Mouse (Mus musculus) MEL (cell line): Measurements from ENCODE around the gene Hikeshi. TPM values are rescaled to one million over a fixed set of nuclear protein-coding genes. Genes with fewer than 3 reads are reported as not detected.

Experiments
- DNase-seq: peaks from one replicate; pipeline ENCODE4 v3.0.0; 2011; ENCODE audit warnings: low read depth, low spot score
- H3K27ac ChIP-seq: 2 replicates; pipeline ENCODE4 v1.5.1; 2012; ENCODE audit warnings: low read depth, mild to moderate bottlenecking, control low read depth, low read length, moderate library complexity; ENCODE audit not compliant: control insufficient read depth
- H3K27me3 ChIP-seq, 2 experiments: fragments of 150-350 bp in 1 of 2; sonication (generic) in 1 of 2; 2 replicates each; pipeline ENCODE4 v1.6.1; 2012; ENCODE audit warnings: low read length in 2 of 2, mild to moderate bottlenecking in 2 of 2, improper control_type of control experiment in 1 of 2, moderate library complexity in 1 of 2; ENCODE audit not compliant: insufficient read depth in 2 of 2, control insufficient read depth in 1 of 2
- H3K36me3 ChIP-seq, 2 experiments: 2 replicates each; pipeline ENCODE4 v1.6.1; 2012 to 2014; ENCODE audit warnings: low read length in 2 of 2, improper control_type of control experiment in 1 of 2, inconsistent platforms in 1 of 2, mild to moderate bottlenecking in 1 of 2; ENCODE audit not compliant: insufficient read depth in 2 of 2, control insufficient read depth in 1 of 2
- H3K4me1 ChIP-seq, 2 experiments: fragments of 150-350 bp in 1 of 2; sonication (generic) in 1 of 2; 2 replicates each; pipeline ENCODE4 v1.6.1; 2012; ENCODE audit warnings: low read length in 2 of 2, improper control_type of control experiment in 1 of 2, mild to moderate bottlenecking in 1 of 2; ENCODE audit not compliant: insufficient read depth in 2 of 2, control insufficient read depth in 1 of 2
- H3K4me3 ChIP-seq, 2 experiments: fragments of 150-350 bp in 1 of 2; sonication (generic) in 1 of 2; 2 replicates each; pipeline ENCODE4 v1.5.1; 2012; ENCODE audit warnings: low read depth in 2 of 2, low read length in 2 of 2, mild to moderate bottlenecking in 2 of 2, moderate library complexity in 2 of 2, control low read depth in 1 of 2, improper control_type of control experiment in 1 of 2; ENCODE audit not compliant: control insufficient read depth in 1 of 2, insufficient read depth in 1 of 2
- H3K79me2 ChIP-seq: 2 replicates; pipeline ENCODE4 v1.6.1; 2012; ENCODE audit warnings: mild to moderate bottlenecking, low read length, moderate library complexity; ENCODE audit not compliant: control insufficient read depth, poor library complexity, insufficient read depth
- H3K9ac ChIP-seq: 2 replicates; pipeline ENCODE4 v1.6.1; 2012; ENCODE audit warnings: low read depth, mild to moderate bottlenecking, control low read depth, low read length, moderate library complexity; ENCODE audit not compliant: control insufficient read depth, poor library complexity, severe bottlenecking
- H3K9me3 ChIP-seq: fragments of 150-350 bp; sonication (generic); replicated peaks from 2 replicates; pipeline ENCODE4 v1.6.1; 2012; ENCODE audit warnings: mild to moderate bottlenecking, low read length, improper control_type of control experiment, moderate library complexity; ENCODE audit not compliant: insufficient read depth
- BHLHE40 ChIP-seq: IDR thresholded peaks from 2 replicates; pipeline ENCODE4 v1.6.1; 2012; ENCODE audit warnings: low read depth, mild to moderate bottlenecking, inconsistent platforms, low read length, improper control_type of control experiment, borderline replicate concordance
- CHD2 ChIP-seq: IDR thresholded peaks from 2 replicates; pipeline ENCODE4 v1.6.1; 2011; ENCODE audit warnings: low read length, improper control_type of control experiment
- CTCF ChIP-seq, 3 experiments: IDR thresholded peaks in 2 of 3; conservative IDR thresholded peaks in 1 of 3; 2 replicates each; pipeline ENCODE4 v1.5.1; 2011 to 2012; ENCODE audit warnings: low read length in 3 of 3, low read depth in 2 of 3, mild to moderate bottlenecking in 2 of 3, improper control_type of control experiment in 1 of 3, inconsistent platforms in 1 of 3, mixed read lengths in 1 of 3, moderate library complexity in 1 of 3; ENCODE audit not compliant: control insufficient read depth in 1 of 3, insufficient read depth in 1 of 3, poor library complexity in 1 of 3, severe bottlenecking in 1 of 3
- ELF1 ChIP-seq: IDR thresholded peaks from 2 replicates; pipeline ENCODE4 v1.6.1; 2014; ENCODE audit warnings: low read depth, mild to moderate bottlenecking, inconsistent platforms, low read length, improper control_type of control experiment, moderate library complexity
- ETS1 ChIP-seq: IDR thresholded peaks from 2 replicates; pipeline ENCODE4 v1.6.1; 2012; ENCODE audit warnings: low read depth, mild to moderate bottlenecking, inconsistent platforms, low read length, improper control_type of control experiment, moderate library complexity
- GATA1 ChIP-seq: IDR thresholded peaks from 2 replicates; pipeline ENCODE4 v1.6.1; 2011; ENCODE audit warnings: low read depth, low read length, improper control_type of control experiment
- HCFC1 ChIP-seq: IDR thresholded peaks from 2 replicates; pipeline ENCODE4 v1.6.1; 2012; ENCODE audit warnings: low read depth, mild to moderate bottlenecking, inconsistent platforms, low read length, improper control_type of control experiment, moderate library complexity
- JUND ChIP-seq: IDR thresholded peaks from 2 replicates; pipeline ENCODE4 v1.6.1; 2011; ENCODE audit warnings: low read depth, mild to moderate bottlenecking, improper control_type of control experiment, low read length
- KAT2A ChIP-seq: conservative IDR thresholded peaks from 2 replicates; pipeline ENCODE4 v1.6.1; 2012; ENCODE audit warnings: low read depth, low read length, improper control_type of control experiment, inconsistent platforms
- MXI1 ChIP-seq: IDR thresholded peaks from 2 replicates; pipeline ENCODE4 v1.6.1; 2011; ENCODE audit warnings: mild to moderate bottlenecking, low read depth, low read length, improper control_type of control experiment
- POLR2A ChIP-seq, 2 experiments: IDR thresholded peaks; 2 replicates each; pipeline ENCODE4 v1.6.1; 2011 to 2012; ENCODE audit warnings: low read length in 2 of 2, mild to moderate bottlenecking in 2 of 2, control low read depth in 1 of 2, improper control_type of control experiment in 1 of 2, low read depth in 1 of 2, moderate library complexity in 1 of 2; ENCODE audit not compliant: control insufficient read depth in 1 of 2, insufficient read depth in 1 of 2, poor library complexity in 1 of 2
- RAD21 ChIP-seq: IDR thresholded peaks from 2 replicates; pipeline ENCODE4 v1.6.1; 2011; ENCODE audit warnings: mild to moderate bottlenecking, low read depth, low read length, improper control_type of control experiment
- SMC3 ChIP-seq: IDR thresholded peaks from 2 replicates; pipeline ENCODE4 v1.6.1; 2011; ENCODE audit warnings: low read depth, low read length, improper control_type of control experiment
- TAL1 ChIP-seq: IDR thresholded peaks from 2 replicates; pipeline ENCODE4 v1.6.1; 2012; ENCODE audit warnings: mild to moderate bottlenecking, inconsistent platforms, low read length, moderate library complexity, mixed read lengths
- TCF12 ChIP-seq: IDR thresholded peaks from 2 replicates; pipeline ENCODE4 v1.6.1; 2014; ENCODE audit warnings: low read depth, mild to moderate bottlenecking, inconsistent platforms, low read length, improper control_type of control experiment, moderate library complexity
- USF1 ChIP-seq: IDR thresholded peaks from 2 replicates; pipeline ENCODE4 v1.6.1; 2014; ENCODE audit warnings: low read depth, mild to moderate bottlenecking, inconsistent platforms, low read length, improper control_type of control experiment, moderate library complexity
- ZC3H11A ChIP-seq: IDR thresholded peaks from 2 replicates; pipeline ENCODE4 v1.6.1; 2012; ENCODE audit warnings: low read depth, mild to moderate bottlenecking, inconsistent platforms, low read length, improper control_type of control experiment
- ZMIZ1 ChIP-seq: IDR thresholded peaks from 2 replicates; pipeline ENCODE4 v1.6.1; 2012; ENCODE audit warnings: low read depth, mild to moderate bottlenecking, inconsistent platforms, low read length, improper control_type of control experiment, moderate library complexity
- polyA plus RNA-seq, 2 experiments: library from polyadenylated mRNA; stranded (reverse) in 1 of 2; unstranded in 1 of 2; fragments of >175 nt in 1 of 2; fragments of >200 nt in 1 of 2; gene quantifications; 2 replicates each; pipeline versions ENCODE4 v1.2.1 to v1.2.4; 2012; ENCODE audit warnings: low replicate concordance in 2 of 2, low read depth in 1 of 2; ENCODE audit not compliant: insufficient read length in 2 of 2, insufficient read depth in 1 of 2, missing spikeins in 1 of 2
- total RNA-seq: library from RNA; depleted of rRNA; stranded (reverse); fragments of 300-350 nt; gene quantifications from 2 replicates; pipeline ENCODE4 v1.2.3, GENCODE M21; 2012

Gene Hikeshi
- total and polyA plus RNA-seq, 3 experiments: 61.4 to 123 TPM; not detected in 1

DNA sequence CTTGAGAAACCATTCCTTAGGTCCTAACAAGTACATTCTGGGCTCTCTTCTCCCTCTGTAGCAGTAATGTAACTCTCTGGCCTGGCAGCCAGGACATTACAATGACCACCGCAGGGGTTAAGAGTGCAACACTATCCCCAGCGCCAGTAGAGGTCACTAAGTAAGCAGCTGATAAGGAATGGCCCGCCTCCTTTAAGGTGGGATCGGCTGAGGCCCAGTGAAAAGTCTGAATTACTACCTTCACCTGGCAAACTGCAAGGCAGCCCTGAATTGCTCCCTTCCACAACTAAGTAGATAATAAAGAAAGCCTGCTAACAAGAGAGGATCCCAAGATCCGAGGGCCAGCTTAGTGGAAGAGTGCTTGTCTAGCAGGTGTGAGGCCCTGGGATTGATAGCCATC lies 16.3 kb upstream of the Hikeshi start:
- peaks cover 0 to 25% of the 10 kb centered on the region in 2 experiments; a peak in 2 of 4 replicates for H3K36me3 ChIP-seq
- no peaks in the 10 kb centered on the region for H3K27me3 ChIP-seq
- H3K79me2 ChIP-seq: no peaks in the 10 kb centered on the region

DNA sequence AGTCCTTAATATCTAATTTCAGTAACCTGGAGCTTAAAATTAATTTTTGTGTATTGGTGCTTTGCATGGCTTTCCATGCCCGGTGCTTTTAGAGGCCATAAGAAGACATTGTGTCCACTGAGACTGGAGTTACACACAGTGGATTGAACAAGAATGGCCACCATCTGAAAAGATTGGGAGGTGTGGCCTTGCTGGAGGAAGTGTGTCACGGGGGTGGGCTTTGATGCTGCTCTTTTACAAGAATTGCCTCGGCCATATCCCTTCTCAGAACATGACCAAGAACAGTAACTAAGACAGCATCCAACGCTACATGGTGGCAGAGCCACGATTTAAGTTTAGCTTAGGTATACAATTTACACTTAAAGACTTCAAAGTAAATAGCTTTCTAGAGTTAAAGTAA lies 13.3 kb upstream of the Hikeshi start:
- Histone ChIP-seq H3K9ac (no peak overlapping the region), H3K4me3 (no peak overlapping the region), H3K27me3 (no peaks in the 10 kb centered on the region), H3K36me3 (peaks cover 0 to 15% of the 10 kb centered on the region in 2 experiments; a peak in 2 of 4 replicates), H3K27ac (no peak overlapping the region), H3K4me1 (no peaks in the 10 kb centered on the region; a peak in 1 of 4 replicates), H3K79me2 (no peaks in the 10 kb centered on the region)
- DNase-seq: no peak
- no peak for TF ChIP-seq POLR2A (IDR thresholded peaks at IDR 0.05; ENCODE audit: control insufficient read depth in 1 of 2, insufficient read depth in 1 of 2, low read depth in 1 of 2, low read length in 2 of 2, poor library complexity in 1 of 2)
- no peak for TF ChIP-seq GATA1
- TF ChIP-seq TCF12: no peak
- TF ChIP-seq ZMIZ1: no peak
- no peak for TF ChIP-seq ELF1
- TF ChIP-seq ZC3H11A: no peak
- no peak for TF ChIP-seq TAL1
- no peak for TF ChIP-seq USF1
- no peak for TF ChIP-seq RAD21
- TF ChIP-seq KAT2A: no peak
- no peak for TF ChIP-seq HCFC1
- TF ChIP-seq MXI1: no peak
- TF ChIP-seq CTCF (IDR thresholded peaks at IDR 0.05 in 2 of 3, conservative IDR thresholded peaks at IDR 0.05 in 1 of 3; ENCODE audit: control insufficient read depth in 1 of 3, insufficient read depth in 1 of 3, low read depth in 2 of 3, low read length in 3 of 3, poor library complexity in 1 of 3, severe bottlenecking in 1 of 3): no peak
- no peak for TF ChIP-seq ETS1
- TF ChIP-seq SMC3: no peak
- TF ChIP-seq, all 39 proteins: peak for 0
- H3K9me3 ChIP-seq: no peaks in the 10 kb centered on the region

More for the DNA sequence above, 16.3 kb upstream of the Hikeshi start:
- DNase-seq: no peak
- Histone ChIP-seq H3K4me3 (no peak overlapping the region), H3K4me1 (no peaks in the 10 kb centered on the region), H3K9ac (no peak overlapping the region), H3K27ac (no peak overlapping the region), H3K9me3 (no peaks in the 10 kb centered on the region)
- no peak for TF ChIP-seq JUND
- TF ChIP-seq GATA1: no peak
- no peak for TF ChIP-seq USF1
- no peak for TF ChIP-seq CHD2
- TF ChIP-seq BHLHE40: no peak
